Mouse (Mus musculus) midbrain, embryonic 15.5 days (tissue): Measurements from ENCODE around the gene Adamts17. TPM values are rescaled to one million over a fixed set of nuclear protein-coding genes. Genes with fewer than 3 reads are reported as not detected.

Experiments used
- ATAC-seq: fragments of 200-750 bp; cut with Nextera tagmentation; replicated peaks from 2 replicates; pipeline ENCODE4 v1.8.0; 2017; ENCODE audit warnings: moderate TSS enrichment
- H3K27ac ChIP-seq: fragments of 300-500 bp; sonication (generic); 2 replicates; pipeline ENCODE4 v1.5.1; 2015; ENCODE audit warnings: mild to moderate bottlenecking, inconsistent platforms
- H3K27me3 ChIP-seq: fragments of 300-500 bp; sonication (generic); replicated peaks from 2 replicates; pipeline ENCODE4 v1.6.1; 2015; ENCODE audit warnings: inconsistent platforms
- H3K36me3 ChIP-seq: fragments of 300-500 bp; sonication (generic); replicated peaks from 2 replicates; pipeline ENCODE4 v1.6.1; 2015; ENCODE audit warnings: inconsistent platforms
- H3K4me1 ChIP-seq: fragments of 300-500 bp; sonication (generic); 2 replicates; pipeline ENCODE4 v1.6.1; 2015; ENCODE audit warnings: inconsistent platforms
- H3K4me2 ChIP-seq: fragments of 300-500 bp; sonication (generic); 2 replicates; pipeline ENCODE4 v1.6.1; 2015; ENCODE audit warnings: inconsistent platforms, mild to moderate bottlenecking, moderate library complexity
- H3K4me3 ChIP-seq: fragments of 300-500 bp; sonication (generic); 2 replicates; pipeline ENCODE4 v1.5.1; 2015; ENCODE audit warnings: mild to moderate bottlenecking, inconsistent platforms
- H3K9ac ChIP-seq: fragments of 300-500 bp; sonication (generic); 2 replicates; pipeline ENCODE4 v1.6.1; 2015; ENCODE audit warnings: mild to moderate bottlenecking, inconsistent platforms
- H3K9me3 ChIP-seq: fragments of 300-500 bp; sonication (generic); 2 replicates; pipeline ENCODE4 v1.6.1; 2016; ENCODE audit warnings: inconsistent platforms
- WGBS: fragments of 180-500 bp; shearing (Covaris S2); methylation state at CpG from one replicate; pipeline ENCODE4 v1.1.7; 2015; ENCODE audit warnings: mixed read lengths; 5-methylcytosine and 5-hydroxymethylcytosine counted together
- polyA plus RNA-seq: library from polyadenylated mRNA; unstranded; fragments of >200 nt; fragmentation: Nextera tagmentation; extraction: Ambion mirVana; gene quantifications from 2 replicates; pipeline ENCODE4 v1.2.1, GENCODE M21; 2015

Adamts17 gene
- polyA plus RNA-seq, 1 experiment from 2014 or later, result 3.7 TPM

DNA sequence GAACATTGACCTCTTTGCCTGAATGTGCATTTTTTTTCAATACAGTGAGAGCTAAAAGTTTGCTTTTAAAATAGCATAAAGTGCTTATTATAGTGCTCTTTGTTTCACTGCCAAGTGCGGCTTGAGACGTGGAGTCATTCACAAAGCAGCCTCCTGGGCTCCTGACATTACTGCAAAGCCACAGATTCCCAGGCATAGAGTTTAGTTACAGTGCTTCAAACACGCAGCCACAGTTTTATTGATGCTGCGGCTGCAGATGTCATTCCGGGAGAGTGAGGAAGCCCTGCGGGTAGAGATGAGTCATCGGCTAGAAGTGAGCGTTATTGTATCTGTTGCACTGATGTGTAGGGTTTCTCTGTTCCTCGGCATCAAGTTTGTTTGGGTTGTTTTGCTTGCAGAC, 26.8 kb upstream of the Adamts17 start:
- H3K9ac ChIP-seq, result no peak overlapping the region
- H3K27ac ChIP-seq, result no peak overlapping the region
- H3K27me3 ChIP-seq, result no peaks in the 10 kb centered on the region
- H3K4me2 ChIP-seq, result no peak overlapping the region
- H3K36me3 ChIP-seq, result no peaks in the 10 kb centered on the region
- no peaks in the 10 kb centered on the region for H3K9me3 ChIP-seq
- H3K4me3 ChIP-seq, result no peak overlapping the region
- no peak for ATAC-seq
- WGBS, result 66% methylated on average over 9 of the region's 9 CpGs
- H3K4me1 ChIP-seq, result no peaks in the 10 kb centered on the region

DNA sequence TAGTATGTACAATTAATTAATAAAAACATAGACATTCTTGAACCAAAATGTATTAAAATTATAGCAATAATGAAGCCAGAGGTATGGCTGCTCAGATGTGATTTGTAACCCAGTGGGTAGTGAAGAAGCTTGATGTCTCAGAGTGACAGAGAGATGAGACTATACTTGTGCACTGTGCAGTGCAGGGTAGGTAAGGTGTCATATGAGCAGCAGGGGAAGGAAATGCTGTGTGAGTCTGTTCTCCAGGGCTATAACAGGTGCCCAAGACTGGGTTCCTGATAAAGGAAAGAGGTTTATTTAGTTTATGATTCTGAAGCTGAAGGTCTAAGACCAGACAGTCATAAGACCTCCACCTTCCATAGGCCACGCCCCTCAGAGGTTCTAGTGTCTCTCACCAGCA, 26.4 kb upstream of the Adamts17 start:
- Histone ChIP-seq H3K4me1 (no peaks in the 10 kb centered on the region), H3K36me3 (no peaks in the 10 kb centered on the region), H3K4me2 (no peak overlapping the region), H3K27ac (no peak overlapping the region), H3K9me3 (no peaks in the 10 kb centered on the region), H3K4me3 (no peak overlapping the region), H3K9ac (no peak overlapping the region), H3K27me3 (no peaks in the 10 kb centered on the region)
- WGBS, result 90% methylated on average over 1 of the region's 1 CpGs
- ATAC-seq, result no peak

DNA sequence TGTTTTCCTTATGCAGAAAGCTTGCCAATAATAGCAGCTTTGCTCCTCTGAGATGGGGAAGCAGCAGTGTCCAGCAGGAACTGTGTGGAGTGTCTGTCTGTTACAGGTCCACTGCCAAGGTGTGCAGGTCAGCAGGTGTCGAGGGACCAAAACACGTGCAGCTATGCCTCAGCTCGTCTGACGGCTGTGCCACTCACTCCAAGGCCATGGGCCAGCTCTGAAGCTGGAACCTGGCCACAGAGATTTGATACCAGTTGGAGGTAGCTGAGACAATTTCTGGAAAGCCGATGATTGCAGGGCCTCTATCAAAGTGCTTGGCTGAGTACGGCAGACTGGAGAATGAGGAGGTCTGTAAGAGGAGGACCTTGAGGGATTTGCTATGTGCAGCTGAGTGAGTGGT, 24.0 kb upstream of the Adamts17 start:
- Histone ChIP-seq H3K9ac (no peak overlapping the region), H3K9me3 (no peaks in the 10 kb centered on the region), H3K36me3 (no peaks in the 10 kb centered on the region), H3K4me1 (no peaks in the 10 kb centered on the region), H3K4me3 (no peak overlapping the region), H3K4me2 (no peak overlapping the region), H3K27ac (no peak overlapping the region), H3K27me3 (no peaks in the 10 kb centered on the region)
- 87% methylated on average over 6 of the region's 6 CpGs for WGBS
- no peak for ATAC-seq

DNA sequence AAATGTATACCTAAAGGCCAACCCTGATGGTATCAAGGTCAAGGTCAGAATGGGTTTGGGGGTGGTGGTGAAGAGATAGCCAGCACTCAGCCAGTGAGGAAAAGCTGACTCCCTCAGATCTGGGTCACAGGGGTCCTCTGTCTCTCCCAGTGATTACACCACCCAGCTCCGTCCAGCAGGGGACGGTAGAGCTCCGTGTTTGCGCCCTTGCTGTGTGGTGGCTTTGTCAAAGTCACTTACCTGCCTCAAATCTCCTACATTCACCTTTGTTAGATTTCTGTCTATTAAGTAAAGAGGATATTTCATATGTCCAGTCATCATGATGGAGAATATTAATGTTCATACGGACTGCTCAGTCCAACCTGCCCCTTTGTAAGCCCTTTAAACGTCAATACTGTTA, 19.5 kb upstream of the Adamts17 start:
- 28% methylated on average over 6 of the region's 6 CpGs for WGBS
- no peak for ATAC-seq
- H3K27ac ChIP-seq, result no peak overlapping the region

DNA sequence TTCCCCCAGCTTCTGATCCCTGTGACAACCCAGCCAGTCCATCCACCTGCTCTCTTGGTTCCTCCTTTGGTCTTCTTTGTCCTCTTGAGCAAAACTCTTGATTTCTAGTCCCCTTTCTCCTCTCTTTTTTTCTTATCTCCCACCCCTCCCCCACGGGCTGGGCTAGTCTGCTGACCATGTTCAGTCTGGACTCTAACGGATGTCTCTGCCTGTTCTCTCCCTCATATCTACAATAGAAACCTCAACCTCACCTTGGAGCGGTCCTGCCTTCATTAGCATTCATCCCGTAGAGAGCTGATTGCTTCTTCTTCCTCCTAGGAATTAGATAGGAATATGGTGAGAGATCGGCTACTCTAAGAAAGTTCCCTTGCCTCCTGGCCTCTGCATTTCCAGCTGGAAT, 8.7 kb upstream of the Adamts17 start:
- Histone ChIP-seq H3K27ac (no peak overlapping the region), H3K27me3 (no peaks in the 10 kb centered on the region), H3K36me3 (no peaks in the 10 kb centered on the region), H3K4me3 (no peak overlapping the region), H3K9ac (no peak overlapping the region), H3K4me2 (no peak overlapping the region), H3K9me3 (no peaks in the 10 kb centered on the region), H3K4me1 (no peaks in the 10 kb centered on the region)
- no peak for ATAC-seq
- 77% methylated on average over 5 of the region's 5 CpGs for WGBS

More for the DNA sequence above, 19.5 kb upstream of the Adamts17 start:
- H3K4me1 ChIP-seq, result no peaks in the 10 kb centered on the region
- no peaks in the 10 kb centered on the region for H3K27me3 ChIP-seq
- H3K9me3 ChIP-seq, result no peaks in the 10 kb centered on the region
- no peaks in the 10 kb centered on the region for H3K36me3 ChIP-seq
- H3K4me3 ChIP-seq, result no peak overlapping the region
- no peak overlapping the region for H3K4me2 ChIP-seq
- no peak overlapping the region for H3K9ac ChIP-seq

- Histone ChIP-seq H3K9me3 (no peaks in the 10 kb centered on the region), H3K27me3 (no peaks in the 10 kb centered on the region), H3K4me1 (no peaks in the 10 kb centered on the region), H3K27ac (no peak overlapping the region), H3K36me3 (no peaks in the 10 kb centered on the region), H3K4me3 (no peak overlapping the region), H3K9ac (no peak overlapping the region), H3K4me2 (no peak overlapping the region)
- 69% methylated on average over 5 of the region's 5 CpGs for WGBS
- no peak for ATAC-seq
These were observed 8.2 kb upstream of the Adamts17 start for GRCm38 (mm10) chr7:66831295-66831694.

DNA sequence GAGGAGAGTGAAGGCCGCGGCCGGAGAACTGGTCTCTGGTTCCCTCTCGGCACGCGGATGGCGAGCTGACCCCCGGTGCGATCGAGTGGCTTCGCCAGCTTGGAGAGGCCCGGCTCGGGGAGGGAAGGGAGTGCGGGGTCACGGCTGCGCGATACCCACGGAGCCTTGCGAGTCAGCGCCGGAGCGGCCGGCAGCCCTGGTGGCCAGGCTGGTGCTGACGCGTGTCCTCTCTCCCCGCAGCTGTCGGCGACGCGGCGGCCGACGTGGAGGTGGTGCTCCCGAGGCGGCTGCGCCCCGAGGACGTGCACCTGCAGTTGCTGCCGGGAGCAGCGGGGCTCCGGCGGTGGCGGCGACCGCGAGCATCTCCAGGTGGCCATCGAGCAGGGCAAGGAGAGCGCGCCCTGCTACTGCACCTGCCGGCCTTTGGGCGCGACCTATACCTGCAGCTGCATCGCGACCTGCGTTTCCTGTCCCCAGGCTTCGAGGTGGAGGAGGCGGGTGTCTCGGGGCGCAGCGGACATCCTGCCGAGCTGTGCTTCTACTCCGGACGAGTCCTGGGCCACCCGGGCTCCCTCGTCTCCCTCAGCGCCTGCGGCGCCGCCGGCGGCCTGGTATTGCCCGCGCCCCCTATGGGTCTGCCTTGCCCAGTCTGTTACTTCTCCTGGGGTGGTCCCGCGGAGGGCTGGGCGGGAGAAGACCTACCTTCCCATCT, 629 bp downstream of the Adamts17 start:
- peak; percentile 73 for ATAC-seq
- peak overlapping the region; percentile 64 for H3K4me3 ChIP-seq
- peaks cover 18% of the 10 kb centered on the region for H3K27me3 ChIP-seq
- H3K9me3 ChIP-seq, result no peaks in the 10 kb centered on the region
- WGBS, result 2% methylated on average over 74 of the region's 76 CpGs
- peak overlapping the region; percentile 66 for H3K9ac ChIP-seq
- no peaks in the 10 kb centered on the region for H3K36me3 ChIP-seq
- peaks cover 13% of the 10 kb centered on the region for H3K4me1 ChIP-seq
- peak overlapping the region; percentile 98 for H3K4me2 ChIP-seq
- peak overlapping the region; percentile 73 for H3K27ac ChIP-seq

DNA sequence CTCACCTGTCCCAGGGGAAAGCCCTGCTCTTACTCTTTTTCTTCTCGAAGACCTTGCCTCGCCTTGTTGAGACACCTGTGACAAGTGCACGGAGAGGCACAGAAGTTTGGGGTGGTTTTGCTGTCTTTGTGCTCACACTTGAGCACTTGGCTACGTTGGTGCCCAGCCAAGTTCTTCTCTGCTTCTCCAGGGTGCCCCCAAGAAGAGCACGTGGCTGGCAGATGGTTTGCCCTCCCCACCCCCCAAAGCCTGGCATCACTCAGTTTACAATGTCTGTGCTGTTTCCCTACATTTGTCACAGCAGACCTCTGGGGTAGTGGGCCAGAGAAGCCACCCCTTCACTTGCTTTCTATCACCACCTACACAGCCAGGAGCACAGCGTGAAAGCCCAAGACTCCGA, 1.6 kb downstream of the Adamts17 start:
- ATAC-seq, result no peak
- Histone ChIP-seq H3K9ac (no peak overlapping the region), H3K4me2 (peak overlapping the region; percentile 98), H3K27me3 (peaks cover 18% of the 10 kb centered on the region), H3K4me1 (peaks cover 13% of the 10 kb centered on the region), H3K4me3 (peak overlapping the region; percentile 64), H3K36me3 (no peaks in the 10 kb centered on the region), H3K9me3 (no peaks in the 10 kb centered on the region), H3K27ac (no peak overlapping the region)
- WGBS, result 82% methylated on average over 7 of the region's 7 CpGs

GRCm38 (mm10) chr7:66842021-66842420, 2.5 kb downstream of the Adamts17 start:
- H3K9ac ChIP-seq, result no peak overlapping the region
- no peak for ATAC-seq
- no peak overlapping the region for H3K27ac ChIP-seq
- H3K27me3 ChIP-seq, result peaks cover 18% of the 10 kb centered on the region
- 58% methylated on average over 10 of the region's 10 CpGs for WGBS
- no peak overlapping the region for H3K4me2 ChIP-seq
- H3K4me3 ChIP-seq, result no peak overlapping the region
- H3K9me3 ChIP-seq, result no peaks in the 10 kb centered on the region
- peaks cover 13% of the 10 kb centered on the region for H3K4me1 ChIP-seq
- H3K36me3 ChIP-seq, result no peaks in the 10 kb centered on the region

DNA sequence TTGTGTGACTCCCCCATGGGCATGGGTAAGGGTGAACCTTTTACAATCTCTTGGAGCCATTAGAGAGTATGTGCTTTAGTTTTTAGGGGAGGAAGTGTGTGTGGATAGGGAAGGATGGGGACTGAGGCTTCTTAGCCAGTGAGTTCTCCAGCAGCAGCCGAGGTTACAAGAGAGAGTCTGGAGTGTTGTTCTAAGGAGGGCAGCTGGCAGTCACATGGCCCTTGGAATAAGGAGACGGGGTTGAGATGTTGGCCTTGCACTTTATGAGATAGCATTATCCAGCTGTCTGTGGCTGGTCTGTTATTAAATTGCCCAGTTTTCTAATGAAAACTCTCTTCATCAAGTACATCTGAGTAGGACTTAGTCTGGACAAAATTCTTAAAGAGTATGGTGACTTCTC, 4.3 kb downstream of the Adamts17 start:
- Histone ChIP-seq H3K9ac (no peak overlapping the region), H3K4me1 (peaks cover 13% of the 10 kb centered on the region), H3K9me3 (no peaks in the 10 kb centered on the region), H3K36me3 (no peaks in the 10 kb centered on the region), H3K27ac (no peak overlapping the region), H3K27me3 (peaks cover 9% of the 10 kb centered on the region), H3K4me3 (no peak overlapping the region), H3K4me2 (no peak overlapping the region)
- 85% methylated on average over 2 of the region's 2 CpGs for WGBS
- ATAC-seq, result no peak

DNA sequence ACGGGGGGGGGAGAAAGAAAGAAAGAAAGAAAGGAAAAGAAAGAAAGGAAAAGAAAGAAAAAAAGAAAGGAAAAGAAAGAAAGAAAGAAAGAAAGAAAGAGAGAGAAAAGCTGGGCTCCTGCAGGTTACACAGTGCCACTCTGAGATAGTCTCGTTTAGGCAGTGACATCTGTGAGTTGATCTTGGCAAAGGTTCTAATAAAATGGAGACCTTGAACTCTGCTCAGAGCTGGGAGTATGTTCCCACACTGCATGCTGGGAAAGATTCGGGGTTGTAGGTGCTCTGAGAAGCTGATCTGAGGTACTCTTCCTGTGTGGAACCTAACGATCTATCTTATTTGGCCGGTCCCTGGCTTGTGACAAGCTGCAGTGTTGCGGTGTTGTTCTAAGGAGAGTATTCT, 7.0 kb downstream of the Adamts17 start:
- H3K4me3 ChIP-seq, result no peak overlapping the region
- no peaks in the 10 kb centered on the region for H3K36me3 ChIP-seq
- H3K27me3 ChIP-seq, result peaks cover 2% of the 10 kb centered on the region; the same call in 1 of the 2 replicates
- H3K9ac ChIP-seq, result no peak overlapping the region
- H3K9me3 ChIP-seq, result no peaks in the 10 kb centered on the region
- WGBS, result 79% methylated on average over 6 of the region's 6 CpGs
- no peak for ATAC-seq
- H3K27ac ChIP-seq, result no peak overlapping the region
- H3K4me2 ChIP-seq, result no peak overlapping the region
- no peaks in the 10 kb centered on the region for H3K4me1 ChIP-seq

GRCm38 (mm10) chr7:66847299-66847698, 7.8 kb downstream of the Adamts17 start:
- no peak for ATAC-seq
- H3K27ac ChIP-seq, result no peak overlapping the region
- WGBS, result 86% methylated on average over 8 of the region's 9 CpGs
- H3K27me3 ChIP-seq, result no peaks in the 10 kb centered on the region
- no peak overlapping the region for H3K4me3 ChIP-seq
- H3K36me3 ChIP-seq, result no peaks in the 10 kb centered on the region
- no peak overlapping the region for H3K4me2 ChIP-seq
- no peaks in the 10 kb centered on the region for H3K9me3 ChIP-seq
- H3K4me1 ChIP-seq, result no peaks in the 10 kb centered on the region
- no peak overlapping the region for H3K9ac ChIP-seq

DNA sequence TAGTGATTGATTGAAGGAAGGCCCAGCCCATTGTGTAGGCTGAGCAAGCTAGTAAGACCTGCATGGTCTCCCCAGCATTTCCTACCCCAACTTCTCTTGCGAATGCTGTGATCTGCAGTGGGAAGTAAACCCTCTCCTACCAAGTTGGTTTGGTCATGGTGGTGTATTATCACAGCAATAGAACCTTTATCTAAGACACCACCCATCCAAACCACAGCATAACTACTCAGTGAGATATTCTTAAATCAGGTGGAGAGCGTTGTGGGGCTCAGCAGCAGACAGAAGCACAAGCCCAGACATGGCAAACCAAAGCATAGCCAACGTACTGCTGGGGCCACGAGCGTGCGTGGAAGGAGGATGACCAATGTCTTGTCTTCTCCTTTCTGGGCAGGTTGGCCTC, 9.8 kb downstream of the Adamts17 start:
- no peak overlapping the region for H3K4me3 ChIP-seq
- H3K9me3 ChIP-seq, result no peaks in the 10 kb centered on the region
- H3K36me3 ChIP-seq, result no peaks in the 10 kb centered on the region
- H3K27me3 ChIP-seq, result no peaks in the 10 kb centered on the region
- ATAC-seq, result no peak
- H3K9ac ChIP-seq, result no peak overlapping the region
- no peaks in the 10 kb centered on the region for H3K4me1 ChIP-seq
- H3K4me2 ChIP-seq, result no peak overlapping the region
- H3K27ac ChIP-seq, result no peak overlapping the region
- WGBS, result 95% methylated on average over 6 of the region's 6 CpGs
